Mouse (Mus musculus) lung, embryonic 16.5 days (tissue): ENCODE data around the gene Pnpla6. TPM values are rescaled to one million over a fixed set of nuclear protein-coding genes. Genes with fewer than 3 reads are reported as not detected.

Experiments used
- ATAC-seq: fragments of 200-750 bp; cut with Nextera tagmentation; 2 replicates; pipeline ENCODE4 v1.8.0; 2017; ENCODE audit warnings: low read depth, mild to moderate bottlenecking, moderate library complexity
- H3K27ac ChIP-seq: fragments of 300-500 bp; sonication (generic); 2 replicates; pipeline ENCODE4 v1.5.1; 2014; ENCODE audit warnings: mild to moderate bottlenecking, control low read depth, low read length
- H3K27me3 ChIP-seq: fragments of 300-500 bp; sonication (generic); 2 replicates; pipeline ENCODE4 v1.6.1; 2014; ENCODE audit warnings: low read depth, low read length, mixed read lengths; ENCODE audit not compliant: control insufficient read depth, insufficient read depth
- H3K36me3 ChIP-seq: fragments of 300-500 bp; sonication (generic); 2 replicates; pipeline ENCODE4 v1.6.1; 2014; ENCODE audit warnings: low read length; ENCODE audit not compliant: control insufficient read depth, insufficient read depth
- H3K4me1 ChIP-seq: fragments of 300-500 bp; sonication (generic); replicated peaks from 2 replicates; pipeline ENCODE4 v1.6.1; 2014; ENCODE audit warnings: low read length, mixed read lengths; ENCODE audit not compliant: control insufficient read depth, insufficient read depth
- H3K4me2 ChIP-seq: fragments of 300-500 bp; sonication (generic); 2 replicates; pipeline ENCODE4 v1.6.1; 2014; ENCODE audit warnings: low read depth, low read length, control low read depth
- H3K4me3 ChIP-seq: fragments of 300-500 bp; sonication (generic); 2 replicates; pipeline ENCODE4 v1.5.1; 2014; ENCODE audit warnings: mild to moderate bottlenecking, low read length, control low read depth
- H3K9ac ChIP-seq: fragments of 300-500 bp; sonication (generic); 2 replicates; pipeline ENCODE4 v1.6.1; 2014; ENCODE audit warnings: low read length, control low read depth
- H3K9me3 ChIP-seq: fragments of 300-500 bp; sonication (generic); 2 replicates; pipeline ENCODE4 v1.6.1; 2016; ENCODE audit warnings: low read length; ENCODE audit not compliant: control insufficient read depth
- WGBS: fragments of 180-500 bp; shearing (Covaris S2); extraction: QIAGEN DNeasy Blood & Tissue Kit; methylation state at CpG from one replicate; pipeline ENCODE4 v1.1.7; 2014; 5-methylcytosine and 5-hydroxymethylcytosine counted together
- polyA plus RNA-seq: library from polyadenylated mRNA; unstranded; fragments of >200 nt; fragmentation: Nextera tagmentation; extraction: Ambion mirVana; gene quantifications from 2 replicates; pipeline ENCODE4 v1.2.1, GENCODE M21; 2015

Pnpla6 gene
- 27.3 and 30.9 TPM in 2 replicates for polyA plus RNA-seq

- under 1% methylated on average over 25 of the region's 25 CpGs for WGBS
- H3K4me1 ChIP-seq = 0 out of 2 replicates have a peak, but pooled peaks cover 5% of the 10 kb centered on the region
- peaks cover 7% of the 10 kb centered on the region for H3K36me3 ChIP-seq
- peak within 1 kb of the TSS; percentile 97 for H3K4me2 ChIP-seq
- no peaks in the 10 kb centered on the region for H3K27me3 ChIP-seq
- H3K4me3 ChIP-seq = peak within 1 kb of the TSS; percentile 75
- ATAC-seq = peak; percentile 75
- peak within 1 kb of the TSS; percentile 83 for H3K27ac ChIP-seq
- H3K9ac ChIP-seq = peak within 1 kb of the TSS; percentile 73
- H3K9me3 ChIP-seq = no peaks in the 10 kb centered on the region
Measured at GRCm38 (mm10) chr8:3515260-3515671, at the start of gene Pnpla6. Pnpla6 (plus strand) TSS chr8:3515384.

GRCm38 (mm10) chr8:3467006-3467885, 47.9 kb upstream of the Pnpla6 start, which contains the start of gene Pex11g:
Pex11g (minus strand) TSS chr8:3467680.
- Histone ChIP-seq H3K4me3 (peak within 1 kb of the TSS; percentile 52), H3K4me1 (peaks cover 2% of the 10 kb centered on the region; the same call in 1 of the 2 replicates), H3K9ac (peak within 1 kb of the TSS; percentile 61), H3K27ac (peak within 1 kb of the TSS; percentile 38), H3K4me2 (peak within 1 kb of the TSS; percentile 49), H3K36me3 (no peaks in the 10 kb centered on the region), H3K27me3 (no peaks in the 10 kb centered on the region), H3K9me3 (no peaks in the 10 kb centered on the region)
- WGBS = 4% methylated on average over 32 of the region's 32 CpGs
- peak; percentile 97 for ATAC-seq

GRCm38 (mm10) chr8:3467886-3468545, 47.2 kb upstream of the Pnpla6 start:
- 45% methylated on average over 9 of the region's 9 CpGs for WGBS
- peaks cover 2% of the 10 kb centered on the region; the same call in 1 of the 2 replicates for H3K4me1 ChIP-seq
- H3K4me2 ChIP-seq = peak overlapping the region; percentile 49
- H3K4me3 ChIP-seq = peak overlapping the region; percentile 52
- peak overlapping the region; percentile 38 for H3K27ac ChIP-seq
- peak overlapping the region; percentile 61 for H3K9ac ChIP-seq
- no peak for ATAC-seq
- no peaks in the 10 kb centered on the region for H3K27me3 ChIP-seq
- no peaks in the 10 kb centered on the region for H3K9me3 ChIP-seq
- no peaks in the 10 kb centered on the region for H3K36me3 ChIP-seq

- no peaks in the 10 kb centered on the region for H3K9me3 ChIP-seq
- H3K4me2 ChIP-seq = no peak overlapping the region
- no peak overlapping the region for H3K9ac ChIP-seq
- no peaks in the 10 kb centered on the region for H3K36me3 ChIP-seq
- no peak overlapping the region for H3K4me3 ChIP-seq
- peaks cover 2% of the 10 kb centered on the region; the same call in 1 of the 2 replicates for H3K4me1 ChIP-seq
- H3K27ac ChIP-seq = no peak overlapping the region
- H3K27me3 ChIP-seq = no peaks in the 10 kb centered on the region
- ATAC-seq = no peak
- WGBS = 91% methylated on average over 1 of the region's 1 CpGs
Measured at GRCm38 (mm10) chr8:3468838-3469237, 46.3 kb upstream of the Pnpla6 start.

GRCm38 (mm10) chr8:3470562-3470961, 44.6 kb upstream of the Pnpla6 start, which contains the start of gene Tex45:
Tex45 (plus strand) TSS chr8:3470862.
- Histone ChIP-seq H3K36me3 (no peaks in the 10 kb centered on the region), H3K4me3 (no peak within 1 kb of the TSS), H3K9ac (no peak within 1 kb of the TSS), H3K4me1 (peaks cover 2% of the 10 kb centered on the region; the same call in 1 of the 2 replicates), H3K4me2 (no peak within 1 kb of the TSS), H3K9me3 (no peaks in the 10 kb centered on the region), H3K27me3 (no peaks in the 10 kb centered on the region), H3K27ac (no peak within 1 kb of the TSS)
- ATAC-seq = no peak

- no peaks in the 10 kb centered on the region for H3K36me3 ChIP-seq
- H3K4me1 ChIP-seq = no peaks in the 10 kb centered on the region
- H3K27ac ChIP-seq = no peak overlapping the region
- 18% methylated on average over 37 of the region's 37 CpGs for WGBS
- peak overlapping the region; percentile 53 for H3K4me2 ChIP-seq
- H3K9me3 ChIP-seq = no peaks in the 10 kb centered on the region
- no peaks in the 10 kb centered on the region; the same call in 1 of the 2 replicates for H3K27me3 ChIP-seq
- peak; percentile 36; the same call in 1 of the 2 replicates for ATAC-seq
- peak overlapping the region; percentile 28 for H3K4me3 ChIP-seq
- no peak overlapping the region for H3K9ac ChIP-seq
Measured at GRCm38 (mm10) chr8:3475715-3476429, 39.3 kb upstream of the Pnpla6 start.

- Histone ChIP-seq H3K36me3 (no peaks in the 10 kb centered on the region), H3K4me1 (no peaks in the 10 kb centered on the region), H3K9me3 (no peaks in the 10 kb centered on the region), H3K9ac (no peak overlapping the region), H3K27me3 (no peaks in the 10 kb centered on the region; the same call in 1 of the 2 replicates), H3K27ac (no peak overlapping the region), H3K4me2 (no peak overlapping the region), H3K4me3 (no peak overlapping the region)
- WGBS = 60% methylated on average over 4 of the region's 4 CpGs
- no peak for ATAC-seq
Measured at GRCm38 (mm10) chr8:3480221-3480785, 34.9 kb upstream of the Pnpla6 start.

- Histone ChIP-seq H3K4me3 (no peak overlapping the region), H3K9me3 (no peaks in the 10 kb centered on the region), H3K27ac (no peak overlapping the region), H3K4me2 (no peak overlapping the region), H3K36me3 (no peaks in the 10 kb centered on the region), H3K4me1 (no peaks in the 10 kb centered on the region), H3K9ac (no peak overlapping the region), H3K27me3 (no peaks in the 10 kb centered on the region)
- ATAC-seq = peak; percentile 39; the same call in 1 of the 2 replicates
- WGBS = 56% methylated on average over 5 of the region's 5 CpGs
Measured at GRCm38 (mm10) chr8:3481605-3482004, 33.6 kb upstream of the Pnpla6 start.
